Mouse (Mus musculus) liver, embryonic 13.5 days (tissue): ENCODE measurements at regions not wholly inside any gene's neighbourhood (a gene's known extent, or its start where the extent isn't known, plus 50 kb on each side); places are given as distances from the start of the nearest gene placed in this dataset.
A peak's percentile ranks its signal among the peaks of the same experiment; 100 is the strongest.

Experiments
- ATAC-seq: fragments of 200-750 bp; cut with Nextera tagmentation; 2 replicates; pipeline ENCODE4 v1.8.0; 2017; ENCODE audit warnings: low read depth, mild to moderate bottlenecking, moderate number of reproducible peaks, moderate library complexity
- DNase-seq: peaks from one replicate; pipeline ENCODE4 v3.0.0; 2022
- H3K27ac ChIP-seq: fragments of 300-500 bp; sonication (generic); 2 replicates; pipeline ENCODE4 v1.5.1; 2015; ENCODE audit warnings: moderate library complexity, mild to moderate bottlenecking, inconsistent platforms
- H3K27me3 ChIP-seq: fragments of 300-500 bp; sonication (generic); 2 replicates; pipeline ENCODE4 v1.6.1; 2015; ENCODE audit warnings: mild to moderate bottlenecking, inconsistent platforms
- H3K36me3 ChIP-seq: fragments of 300-500 bp; sonication (generic); 2 replicates; pipeline ENCODE4 v1.6.1; 2015; ENCODE audit warnings: mild to moderate bottlenecking, inconsistent platforms
- H3K4me1 ChIP-seq: fragments of 300-500 bp; sonication (generic); replicated peaks from 2 replicates; pipeline ENCODE4 v1.6.1; 2015; ENCODE audit warnings: inconsistent platforms
- H3K4me2 ChIP-seq: fragments of 300-500 bp; sonication (generic); 2 replicates; pipeline ENCODE4 v1.6.1; 2015; ENCODE audit warnings: inconsistent platforms, mild to moderate bottlenecking, moderate library complexity
- H3K4me3 ChIP-seq: fragments of 300-500 bp; sonication (generic); replicated peaks from 2 replicates; pipeline ENCODE4 v1.5.1; 2015; ENCODE audit warnings: mild to moderate bottlenecking, inconsistent platforms
- H3K9ac ChIP-seq: fragments of 300-500 bp; sonication (generic); 2 replicates; pipeline ENCODE4 v1.6.1; 2015; ENCODE audit warnings: mild to moderate bottlenecking, inconsistent platforms
- H3K9me3 ChIP-seq: fragments of 300-500 bp; sonication (generic); replicated peaks from 2 replicates; pipeline ENCODE4 v1.6.1; 2016; ENCODE audit warnings: inconsistent platforms
- WGBS: fragments of 180-500 bp; shearing (Covaris S2); methylation state at CpG from one replicate; pipeline ENCODE4 v1.1.7; 2015; ENCODE audit not compliant: insufficient replicate concordance; 5-methylcytosine and 5-hydroxymethylcytosine counted together

GRCm38 (mm10) chr5:111789904-111790303 is 56.2 kb downstream of the Gm26897 start:
- ATAC-seq (peak; percentile 57), DNase-seq (no peak)
- H3K27me3 ChIP-seq, result no peaks in the 10 kb centered on the region
- 35% methylated on average over 4 of the region's 4 CpGs for WGBS
- no peak overlapping the region for H3K27ac ChIP-seq
- H3K4me1 ChIP-seq, result peaks cover 12% of the 10 kb centered on the region; the same call in 1 of the 2 replicates
- no peak overlapping the region for H3K4me2 ChIP-seq
- no peaks in the 10 kb centered on the region for H3K36me3 ChIP-seq
- H3K9me3 ChIP-seq, result no peaks in the 10 kb centered on the region
- no peak overlapping the region for H3K4me3 ChIP-seq
- no peak overlapping the region for H3K9ac ChIP-seq

DNA sequence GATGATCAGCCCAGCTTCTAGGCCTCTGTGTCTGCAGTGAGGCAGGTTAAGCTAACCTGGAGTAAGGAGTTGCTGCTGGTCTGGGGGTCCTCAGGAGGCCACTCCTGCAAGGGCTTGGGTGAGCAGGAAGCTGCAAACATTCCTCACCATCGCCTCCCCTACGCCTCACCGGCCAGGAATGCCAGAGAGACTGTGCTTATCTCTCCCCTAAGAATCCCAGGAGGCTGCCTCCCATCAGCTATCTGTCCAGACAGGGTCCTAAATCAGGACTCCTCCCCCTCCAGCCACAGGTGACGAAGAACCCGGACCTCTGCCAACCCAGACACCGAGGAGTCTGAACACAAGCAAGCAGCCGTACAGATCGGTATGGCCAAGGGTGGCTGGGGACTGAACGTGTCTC is 56.8 kb downstream of the Gm26897 start:
- Histone ChIP-seq H3K27ac (no peak overlapping the region), H3K9me3 (no peaks in the 10 kb centered on the region), H3K4me2 (no peak overlapping the region), H3K9ac (no peak overlapping the region), H3K36me3 (no peaks in the 10 kb centered on the region), H3K27me3 (no peaks in the 10 kb centered on the region), H3K4me1 (peaks cover 12% of the 10 kb centered on the region; the same call in 1 of the 2 replicates), H3K4me3 (no peak overlapping the region)
- no peak for DNase-seq
- ATAC-seq, result 0 out of 2 replicates have a peak, but pooled peaks have one; percentile 29
- 44% methylated on average over 9 of the region's 9 CpGs for WGBS

DNA sequence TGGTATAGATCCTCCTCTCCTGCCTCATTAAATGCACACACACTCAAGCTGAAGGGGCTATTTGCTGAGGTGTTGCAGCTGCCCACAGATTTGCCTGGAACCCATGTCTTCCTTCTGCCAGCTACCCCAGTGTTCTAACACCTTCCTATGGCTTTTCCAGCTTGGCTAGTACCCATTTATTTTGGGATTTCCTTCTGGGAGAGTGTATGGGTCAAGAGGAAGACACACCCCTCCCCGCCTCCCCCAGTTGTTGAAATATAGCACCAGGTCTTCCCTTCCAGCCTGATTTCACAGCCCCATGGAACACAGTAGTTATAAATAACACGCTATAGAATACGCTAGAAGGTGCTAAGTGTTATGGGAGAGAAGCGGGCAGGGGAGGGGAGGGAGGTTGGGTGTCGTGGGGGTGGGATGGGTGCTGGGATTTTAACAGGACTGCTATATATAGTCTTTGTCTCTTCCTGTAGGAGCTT is 57.4 kb downstream of the Gm26897 start:
- no peaks in the 10 kb centered on the region for H3K9me3 ChIP-seq
- H3K4me2 ChIP-seq, result no peak overlapping the region
- ATAC-seq, result no peak
- no peaks in the 10 kb centered on the region for H3K27me3 ChIP-seq
- H3K4me1 ChIP-seq, result peaks cover 12% of the 10 kb centered on the region; the same call in 1 of the 2 replicates
- H3K36me3 ChIP-seq, result no peaks in the 10 kb centered on the region
- DNase-seq, result no peak
- H3K9ac ChIP-seq, result no peak overlapping the region
- WGBS, result 63% methylated on average over 5 of the region's 5 CpGs
- H3K27ac ChIP-seq, result no peak overlapping the region
- H3K4me3 ChIP-seq, result no peak overlapping the region

DNA sequence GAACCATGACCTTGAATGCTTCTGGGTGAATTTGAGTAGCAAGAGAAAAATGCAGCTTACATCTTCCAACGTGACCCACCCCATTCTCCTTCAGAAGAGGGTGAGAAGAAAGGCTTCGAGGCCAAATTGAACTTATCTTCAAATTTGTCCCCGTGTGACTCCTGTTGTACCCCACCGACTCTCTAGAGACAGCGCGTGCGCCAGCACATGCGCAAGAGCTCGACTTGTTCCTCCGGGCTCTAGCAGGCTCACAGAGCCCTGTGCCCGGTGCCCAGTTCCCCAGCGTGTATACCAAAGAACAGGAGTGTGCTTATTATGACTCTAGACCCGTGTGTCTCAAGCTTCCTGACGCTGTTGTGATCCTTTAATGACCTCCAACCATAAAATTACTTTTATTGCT is 59.0 kb downstream of the Gm26897 start:
- Histone ChIP-seq H3K27me3 (no peaks in the 10 kb centered on the region), H3K4me3 (no peak overlapping the region), H3K36me3 (no peaks in the 10 kb centered on the region), H3K4me2 (no peak overlapping the region), H3K9me3 (no peaks in the 10 kb centered on the region), H3K27ac (no peak overlapping the region), H3K4me1 (peaks cover 12% of the 10 kb centered on the region; the same call in 1 of the 2 replicates), H3K9ac (no peak overlapping the region)
- 65% methylated on average over 14 of the region's 14 CpGs for WGBS
- ATAC-seq (no peak), DNase-seq (no peak)

- Histone ChIP-seq H3K36me3 (no peaks in the 10 kb centered on the region), H3K9me3 (no peaks in the 10 kb centered on the region), H3K27me3 (no peaks in the 10 kb centered on the region), H3K9ac (no peak overlapping the region), H3K27ac (no peak overlapping the region), H3K4me1 (peaks cover 12% of the 10 kb centered on the region; the same call in 1 of the 2 replicates), H3K4me2 (no peak overlapping the region), H3K4me3 (no peak overlapping the region)
- DNase-seq (no peak), ATAC-seq (no peak)
- 47% methylated on average over 4 of the region's 4 CpGs for WGBS
Measured at GRCm38 (mm10) chr5:111793178-111793577, 59.5 kb downstream of the Gm26897 start.

DNA sequence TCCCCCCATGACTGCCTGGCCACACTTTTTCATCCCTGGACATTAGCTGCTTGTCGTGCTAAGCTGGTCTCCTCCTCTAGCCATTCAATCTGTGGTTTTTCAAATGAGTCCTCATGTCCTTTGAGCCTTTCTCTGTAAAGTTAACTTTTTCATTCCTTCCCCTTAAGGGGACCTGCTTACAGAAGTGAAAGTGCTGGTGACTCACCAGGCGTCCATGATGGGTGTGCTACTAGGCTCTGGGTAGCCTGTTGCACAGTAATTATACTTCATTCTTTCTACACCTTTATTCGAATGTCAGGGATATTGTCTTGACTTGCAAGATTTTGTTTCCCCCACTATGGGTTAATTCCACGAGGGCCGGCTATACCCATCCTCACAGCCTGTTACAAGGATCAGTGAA is 63.2 kb downstream of the Gm26897 start:
- DNase-seq, result no peak
- no peak overlapping the region for H3K9ac ChIP-seq
- H3K4me1 ChIP-seq, result 0 out of 2 replicates have a peak, but pooled peaks cover 9% of the 10 kb centered on the region
- no peak overlapping the region for H3K4me2 ChIP-seq
- ATAC-seq, result no peak
- no peak overlapping the region for H3K4me3 ChIP-seq
- H3K9me3 ChIP-seq, result no peaks in the 10 kb centered on the region
- no peaks in the 10 kb centered on the region for H3K27me3 ChIP-seq
- 61% methylated on average over 5 of the region's 5 CpGs for WGBS
- H3K36me3 ChIP-seq, result no peaks in the 10 kb centered on the region
- H3K27ac ChIP-seq, result no peak overlapping the region

- Histone ChIP-seq H3K36me3 (no peaks in the 10 kb centered on the region), H3K4me1 (0 out of 2 replicates have a peak, but pooled peaks cover 9% of the 10 kb centered on the region), H3K27me3 (no peaks in the 10 kb centered on the region), H3K4me2 (no peak overlapping the region), H3K27ac (no peak overlapping the region), H3K9me3 (no peaks in the 10 kb centered on the region), H3K4me3 (no peak overlapping the region), H3K9ac (no peak overlapping the region)
- DNase-seq, result no peak
- ATAC-seq, result no peak
- 25% methylated on average over 15 of the region's 15 CpGs for WGBS
Measured at GRCm38 (mm10) chr5:111799700-111800311, 66.1 kb downstream of the Gm26897 start.

GRCm38 (mm10) chr5:111800511-111800910 is 66.8 kb downstream of the Gm26897 start:
- DNase-seq (no peak), ATAC-seq (no peak)

DNA sequence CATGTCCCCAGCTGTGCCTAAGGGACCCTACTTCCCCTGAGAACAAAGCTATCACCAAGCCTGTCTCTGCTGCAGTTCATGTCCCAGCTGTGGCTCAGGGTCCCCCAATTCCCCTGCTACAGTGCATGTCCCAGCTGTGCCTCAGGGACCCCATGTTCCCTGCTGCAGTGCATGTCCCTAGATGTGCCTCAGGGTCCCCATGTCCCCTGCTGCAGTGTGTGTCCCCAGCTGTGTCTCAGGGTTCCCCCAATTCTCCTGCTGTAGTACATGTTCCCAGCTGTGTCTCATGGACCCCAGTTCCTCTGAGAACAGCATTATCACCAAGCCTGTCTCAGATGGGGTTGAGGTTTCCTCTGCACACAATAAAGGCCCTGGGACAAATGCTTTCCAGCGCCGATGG is 67.3 kb downstream of the Gm26897 start:
- H3K4me2 ChIP-seq, result no peak overlapping the region
- no peak for ATAC-seq
- no peak overlapping the region for H3K27ac ChIP-seq
- H3K27me3 ChIP-seq, result no peaks in the 10 kb centered on the region
- 0 out of 2 replicates have a peak, but pooled peaks cover 9% of the 10 kb centered on the region for H3K4me1 ChIP-seq
- 40% methylated on average over 2 of the region's 2 CpGs for WGBS
- no peak overlapping the region for H3K4me3 ChIP-seq
- H3K9ac ChIP-seq, result no peak overlapping the region
- no peaks in the 10 kb centered on the region for H3K9me3 ChIP-seq
- DNase-seq, result no peak
- H3K36me3 ChIP-seq, result no peaks in the 10 kb centered on the region

More at GRCm38 (mm10) chr5:111800511-111800910, 66.8 kb downstream of the Gm26897 start:
- H3K36me3 ChIP-seq, result no peaks in the 10 kb centered on the region
- no peak overlapping the region for H3K27ac ChIP-seq
- no peak overlapping the region for H3K4me3 ChIP-seq
- H3K27me3 ChIP-seq, result no peaks in the 10 kb centered on the region
- no peak overlapping the region for H3K9ac ChIP-seq
- 0 out of 2 replicates have a peak, but pooled peaks cover 9% of the 10 kb centered on the region for H3K4me1 ChIP-seq
- WGBS, result 72% methylated on average over 11 of the region's 11 CpGs
- no peaks in the 10 kb centered on the region for H3K9me3 ChIP-seq
- H3K4me2 ChIP-seq, result no peak overlapping the region

DNA sequence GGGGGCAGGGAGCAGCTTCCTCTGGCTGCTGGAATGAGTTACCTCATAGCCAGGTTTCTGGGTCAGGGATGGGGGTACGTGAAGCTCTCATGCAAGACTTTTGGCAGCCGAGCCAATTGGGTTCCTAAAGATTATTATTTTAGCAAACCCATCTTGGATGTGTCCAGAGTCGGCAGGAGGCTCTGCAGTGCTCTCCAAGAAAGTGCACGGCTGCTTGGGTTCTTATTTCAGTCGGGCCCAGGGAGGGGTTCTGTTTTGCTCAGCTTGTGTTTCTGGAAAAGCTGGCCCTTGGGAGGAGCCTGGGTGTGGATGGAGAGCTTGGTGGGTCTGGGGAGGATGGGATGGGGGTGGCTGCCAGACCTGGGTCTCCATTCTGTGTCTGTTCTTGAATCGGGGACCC is 70.8 kb downstream of the Gm26897 start:
- 0 out of 2 replicates have a peak, but pooled peaks cover 4% of the 10 kb centered on the region for H3K4me1 ChIP-seq
- no peak overlapping the region for H3K9ac ChIP-seq
- no peaks in the 10 kb centered on the region for H3K27me3 ChIP-seq
- H3K9me3 ChIP-seq, result no peaks in the 10 kb centered on the region
- no peak for DNase-seq
- H3K4me2 ChIP-seq, result no peak overlapping the region
- no peak for ATAC-seq
- no peak overlapping the region for H3K4me3 ChIP-seq
- no peak overlapping the region for H3K27ac ChIP-seq
- 40% methylated on average over 6 of the region's 6 CpGs for WGBS
- H3K36me3 ChIP-seq, result no peaks in the 10 kb centered on the region

- H3K4me2 ChIP-seq, result no peak overlapping the region
- no peaks in the 10 kb centered on the region for H3K4me1 ChIP-seq
- H3K27ac ChIP-seq, result no peak overlapping the region
- DNase-seq (no peak), ATAC-seq (no peak)
- no peaks in the 10 kb centered on the region for H3K36me3 ChIP-seq
- WGBS, result 50% methylated on average over 7 of the region's 7 CpGs
- H3K9me3 ChIP-seq, result no peaks in the 10 kb centered on the region
- H3K9ac ChIP-seq, result no peak overlapping the region
- no peak overlapping the region for H3K4me3 ChIP-seq
- no peaks in the 10 kb centered on the region for H3K27me3 ChIP-seq
Measured at GRCm38 (mm10) chr5:111805150-111805549, 71.4 kb downstream of the Gm26897 start.

GRCm38 (mm10) chr5:111805761-111806191 is 72.1 kb downstream of the Gm26897 start:
- Histone ChIP-seq H3K36me3 (no peaks in the 10 kb centered on the region), H3K4me3 (no peak overlapping the region), H3K27me3 (no peaks in the 10 kb centered on the region), H3K9ac (no peak overlapping the region), H3K27ac (no peak overlapping the region), H3K4me1 (no peaks in the 10 kb centered on the region), H3K9me3 (no peaks in the 10 kb centered on the region), H3K4me2 (no peak overlapping the region)
- ATAC-seq (no peak), DNase-seq (no peak)
- 43% methylated on average over 17 of the region's 17 CpGs for WGBS
